Mouse (Mus musculus): Measurements from ENCODE around the gene Ppp1r16b. TPM values are rescaled to one million over a fixed set of nuclear protein-coding genes. Genes with fewer than 3 reads are reported as not detected.
"Not testable (repeated sequence)": the region's sequence is repeated elsewhere in the genome, so short reads cannot be mapped to it uniquely, and the experiment has no call there.

The Ppp1r16b gene
- total and polyA plus RNA-seq, 3 experiments, result under 0.01 to 0.67 TPM; not detected in 1

- DNase-seq (ENCODE audit: low read depth, low spot score), result no peak
- Histone ChIP-seq H3K4me3 (ENCODE audit: control insufficient read depth in 1 of 2, insufficient read depth in 1 of 2, low read depth in 2 of 2, low read length in 2 of 2) (no peak overlapping the region), H3K27me3 (ENCODE audit: control insufficient read depth in 1 of 2, insufficient read depth in 2 of 2, low read length in 2 of 2) (no peaks in the 10 kb centered on the region), H3K9me3 (replicated peaks; ENCODE audit: insufficient read depth, low read length) (no peaks in the 10 kb centered on the region), H3K9ac (ENCODE audit: control insufficient read depth, low read depth, low read length, poor library complexity, severe bottlenecking) (no peak overlapping the region), H3K36me3 (ENCODE audit: control insufficient read depth in 1 of 2, insufficient read depth in 2 of 2, low read length in 2 of 2) (no peaks in the 10 kb centered on the region), H3K4me1 (ENCODE audit: control insufficient read depth in 1 of 2, insufficient read depth in 2 of 2, low read length in 2 of 2) (peaks cover 0 to 4% of the 10 kb centered on the region in 2 experiments; a peak in 1 of 4 replicates), H3K79me2 (ENCODE audit: control insufficient read depth, insufficient read depth, low read length, poor library complexity) (no peaks in the 10 kb centered on the region), H3K27ac (ENCODE audit: control insufficient read depth, low read depth, low read length) (no peak overlapping the region)
- TF ChIP-seq MAX (IDR thresholded peaks at IDR 0.05; ENCODE audit: low read length), result no peak
Observed at GRCm38 (mm10) chr2:158735340-158735739, 70.1 kb downstream of the Ppp1r16b start.

- not testable (repeated sequence) for H3K79me2 ChIP-seq (ENCODE audit: control insufficient read depth, insufficient read depth, low read length, poor library complexity); H3K4me1 ChIP-seq (ENCODE audit: control insufficient read depth in 1 of 2, insufficient read depth in 2 of 2, low read length in 2 of 2); H3K4me3 ChIP-seq (ENCODE audit: control insufficient read depth in 1 of 2, insufficient read depth in 1 of 2, low read depth in 2 of 2, low read length in 2 of 2); DNase-seq (ENCODE audit: low read depth, low spot score); H3K9ac ChIP-seq (ENCODE audit: control insufficient read depth, low read depth, low read length, poor library complexity, severe bottlenecking); H3K9me3 ChIP-seq (replicated peaks; ENCODE audit: insufficient read depth, low read length); H3K36me3 ChIP-seq (ENCODE audit: control insufficient read depth in 1 of 2, insufficient read depth in 2 of 2, low read length in 2 of 2); H3K27ac ChIP-seq (ENCODE audit: control insufficient read depth, low read depth, low read length); H3K27me3 ChIP-seq (ENCODE audit: control insufficient read depth in 1 of 2, insufficient read depth in 2 of 2, low read length in 2 of 2)
- TF ChIP-seq CTCF (IDR thresholded peaks at IDR 0.05 in 2 of 3, conservative IDR thresholded peaks at IDR 0.05 in 1 of 3; ENCODE audit: control insufficient read depth in 1 of 3, insufficient read depth in 1 of 3, low read depth in 2 of 3, low read length in 3 of 3, poor library complexity in 1 of 3, severe bottlenecking in 1 of 3), result peak in 1 of 3 experiments; percentile 15; a peak in 1 of 6 replicates
Observed at GRCm38 (mm10) chr2:158736247-158736646, 71.0 kb downstream of the Ppp1r16b start.

GRCm38 (mm10) chr2:158738591-158738990, 73.4 kb downstream of the Ppp1r16b start:
- no peaks in the 10 kb centered on the region for H3K36me3 ChIP-seq (ENCODE audit: control insufficient read depth in 1 of 2, insufficient read depth in 2 of 2, low read length in 2 of 2)
- no peaks in the 10 kb centered on the region for H3K27me3 ChIP-seq (ENCODE audit: control insufficient read depth in 1 of 2, insufficient read depth in 2 of 2, low read length in 2 of 2)

GRCm38 (mm10) chr2:158739113-158739512, 73.9 kb downstream of the Ppp1r16b start:
- no peaks in the 10 kb centered on the region for H3K36me3 ChIP-seq (ENCODE audit: control insufficient read depth in 1 of 2, insufficient read depth in 2 of 2, low read length in 2 of 2)
- H3K9ac ChIP-seq (ENCODE audit: control insufficient read depth, low read depth, low read length, poor library complexity, severe bottlenecking), result no peak overlapping the region
- TF ChIP-seq ELF1 (IDR thresholded peaks at IDR 0.05; ENCODE audit: low read depth, low read length) (no peak), POLR2AphosphoS2 (IDR thresholded peaks at IDR 0.05; ENCODE audit: low read length) (no peak), NELFE (IDR thresholded peaks at IDR 0.05; ENCODE audit: low read depth, low read length) (no peak), EP300 (IDR thresholded peaks at IDR 0.05; ENCODE audit: low read depth in 1 of 2, low read length in 2 of 2) (no peak)
- no peaks in the 10 kb centered on the region for H3K9me3 ChIP-seq (replicated peaks; ENCODE audit: insufficient read depth, low read length)
- DNase-seq (ENCODE audit: low read depth, low spot score), result no peak
- H3K79me2 ChIP-seq (ENCODE audit: control insufficient read depth, insufficient read depth, low read length, poor library complexity), result no peaks in the 10 kb centered on the region
- peaks cover 0 to 4% of the 10 kb centered on the region in 2 experiments; a peak in 1 of 4 replicates for H3K4me1 ChIP-seq (ENCODE audit: control insufficient read depth in 1 of 2, insufficient read depth in 2 of 2, low read length in 2 of 2)
- no peak overlapping the region for H3K4me3 ChIP-seq (ENCODE audit: control insufficient read depth in 1 of 2, insufficient read depth in 1 of 2, low read depth in 2 of 2, low read length in 2 of 2)
- no peaks in the 10 kb centered on the region for H3K27me3 ChIP-seq (ENCODE audit: control insufficient read depth in 1 of 2, insufficient read depth in 2 of 2, low read length in 2 of 2)
- no peak overlapping the region for H3K27ac ChIP-seq (ENCODE audit: control insufficient read depth, low read depth, low read length)

More at GRCm38 (mm10) chr2:158738591-158738990, 73.4 kb downstream of the Ppp1r16b start:
- Histone ChIP-seq H3K79me2 (ENCODE audit: control insufficient read depth, insufficient read depth, low read length, poor library complexity) (no peaks in the 10 kb centered on the region), H3K9ac (ENCODE audit: control insufficient read depth, low read depth, low read length, poor library complexity, severe bottlenecking) (no peak overlapping the region), H3K4me3 (ENCODE audit: control insufficient read depth in 1 of 2, insufficient read depth in 1 of 2, low read depth in 2 of 2, low read length in 2 of 2) (no peak overlapping the region), H3K4me1 (ENCODE audit: control insufficient read depth in 1 of 2, insufficient read depth in 2 of 2, low read length in 2 of 2) (peaks cover 0 to 4% of the 10 kb centered on the region in 2 experiments; a peak in 1 of 4 replicates), H3K27ac (ENCODE audit: control insufficient read depth, low read depth, low read length) (no peak overlapping the region), H3K9me3 (replicated peaks; ENCODE audit: insufficient read depth, low read length) (no peaks in the 10 kb centered on the region)
- TF ChIP-seq NRF1 (IDR thresholded peaks at IDR 0.05; ENCODE audit: insufficient read depth, low read depth, low read length, poor library complexity, severe bottlenecking), result no peak
- TF ChIP-seq GATA1 (IDR thresholded peaks at IDR 0.05; ENCODE audit: low read depth, low read length), result no peak
- TF ChIP-seq POLR2AphosphoS5 (IDR thresholded peaks at IDR 0.05; ENCODE audit: borderline replicate concordance, low read depth, low read length), result no peak
- TF ChIP-seq ETS1 (IDR thresholded peaks at IDR 0.05; ENCODE audit: low read depth, low read length), result no peak
- no peak for TF ChIP-seq MEF2A (IDR thresholded peaks at IDR 0.05; ENCODE audit: extremely low read depth, insufficient replicate concordance, low read depth, low read length, poor library complexity, severe bottlenecking)
- no peak for TF ChIP-seq TBP (IDR thresholded peaks at IDR 0.05; ENCODE audit: low read depth, low read length)
- no peak for DNase-seq (ENCODE audit: low read depth, low spot score)
